In genomic region chr7:49309746-49310145, GRCm38 (mm10) we compare ENCODE assay signal across 14 mouse cellular contexts.
"Had no signal": no experiment of that assay in that cellular context is flagged by ENCODE, and none has a peak within 500 bp of the region (broad histone marks: within the 10 kb centered on the region; RNA-seq: fewer than 3 reads in every experiment).

No protein-coding gene starts in this region.

- DNase-seq: kidney, adult 18-20 months; kidney, postnatal 14 days; layer of hippocampus, adult 9-11 months; layer of hippocampus, postnatal 36 days; lung, embryonic 14.5 days; lung, postnatal 10 days; lung, postnatal 4 days; right cerebral cortex, adult 18-20 months; right cerebral cortex, postnatal 25 days; thymus, postnatal 4 days had no signal

- H3K9ac ChIP-seq: intestine, embryonic 15.5 days; kidney, embryonic 15.5 days; limb, embryonic 15.5 days; lung, embryonic 14.5 days had no signal

- H3K9me3 ChIP-seq: intestine, embryonic 15.5 days; kidney, embryonic 15.5 days; limb, embryonic 15.5 days had no signal

- H3K4me3 ChIP-seq: intestine, embryonic 15.5 days; kidney, embryonic 15.5 days; limb, embryonic 15.5 days had no signal

- ATAC-seq: intestine, embryonic 15.5 days had no signal

- H3K27me3 ChIP-seq: intestine, embryonic 15.5 days; limb, embryonic 15.5 days had no signal

- H3K36me3 ChIP-seq: limb, embryonic 15.5 days had no signal

- H3K27ac ChIP-seq: intestine, embryonic 15.5 days; kidney, embryonic 15.5 days; limb, embryonic 15.5 days had no signal

- H3K4me2 ChIP-seq: intestine, embryonic 15.5 days; kidney, embryonic 15.5 days; limb, embryonic 15.5 days; lung, embryonic 14.5 days; midbrain, embryonic 11.5 days had no signal
